Mouse (Mus musculus): ENCODE data around the gene Hdc. TPM values are rescaled to one million over a fixed set of nuclear protein-coding genes. Genes with fewer than 3 reads are reported as not detected.

Gene Hdc
- polyA plus RNA-seq, 1 experiment from 2014 or later = 1.2 TPM

DNA sequence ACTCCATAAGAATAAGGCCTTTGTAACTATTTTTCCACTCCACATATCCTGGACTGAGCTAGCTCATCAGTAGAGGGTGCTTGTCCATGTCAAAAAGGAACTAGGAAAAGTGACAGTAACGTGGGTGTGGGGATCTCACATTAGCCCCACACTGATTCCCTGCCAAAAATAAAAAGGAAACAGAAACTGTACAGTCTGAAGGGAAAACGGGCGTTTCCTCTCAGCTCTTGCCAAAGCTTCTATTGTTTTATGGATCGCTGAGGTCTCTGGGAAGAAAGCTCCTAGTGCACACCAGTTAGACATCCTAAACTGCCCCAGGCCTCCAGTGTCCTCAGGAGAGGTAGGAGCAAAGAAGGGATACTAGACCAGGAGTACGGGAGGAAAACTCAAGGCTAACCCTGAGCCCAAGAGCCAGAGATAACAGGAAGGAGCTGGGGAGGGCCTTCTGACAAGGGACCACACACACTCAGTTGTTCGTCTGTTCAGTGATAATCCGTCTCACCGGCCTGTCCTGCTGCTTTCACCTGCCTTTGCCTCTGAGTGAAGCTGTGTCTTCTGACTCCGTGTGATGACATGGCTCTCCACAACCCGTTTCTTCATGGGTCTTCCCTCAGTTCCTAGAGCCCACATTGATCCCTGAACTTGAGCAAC is 11.4 kb downstream of the Hdc start:
- Histone ChIP-seq H3K27ac (ENCODE audit: low read length) (no peak overlapping the region), H3K36me3 (ENCODE audit: control insufficient read depth, insufficient read depth, low read length) (no peaks in the 10 kb centered on the region), H3K27me3 (ENCODE audit: control insufficient read depth, insufficient read depth, low read length) (no peaks in the 10 kb centered on the region), H3K9me3 (ENCODE audit: control insufficient read depth, low read depth, low read length) (no peaks in the 10 kb centered on the region), H3K9ac (replicated peaks; ENCODE audit: low read depth, low read length) (no peak overlapping the region), H3K4me1 (ENCODE audit: control insufficient read depth, insufficient read depth, low read length) (no peaks in the 10 kb centered on the region; the same call in 1 of the 2 replicates), H3K4me2 (replicated peaks; ENCODE audit: low read depth, low read length) (no peak overlapping the region), H3K4me3 (ENCODE audit: low read depth, low read length) (no peak overlapping the region)
- WGBS = 61% methylated on average over 10 of the region's 10 CpGs
- ATAC-seq (ENCODE audit: insufficient number of reproducible peaks, insufficient read depth, low FRiP score, low read depth) = no peak

DNA sequence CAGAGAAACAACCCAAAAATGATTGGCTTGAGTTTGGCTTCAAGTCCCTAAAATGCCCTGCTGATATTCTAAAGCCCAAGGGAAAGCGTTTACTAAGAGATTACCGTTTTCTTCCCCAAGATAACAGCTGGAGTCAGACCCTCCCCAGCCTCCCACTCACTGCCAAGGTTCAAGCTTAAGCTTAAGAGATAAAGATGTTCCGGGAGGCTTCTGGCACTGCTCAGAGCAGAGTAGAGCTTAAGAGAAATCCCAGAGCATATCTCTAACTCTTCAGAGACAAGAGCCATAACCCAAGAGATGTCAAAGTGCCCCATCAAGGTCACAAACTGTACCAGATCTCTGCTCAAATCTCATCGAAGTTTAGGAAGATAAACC is 12.4 kb downstream of the Hdc start:
- Histone ChIP-seq H3K4me3 (ENCODE audit: low read depth, low read length) (no peak overlapping the region), H3K9me3 (ENCODE audit: control insufficient read depth, low read depth, low read length) (no peaks in the 10 kb centered on the region), H3K27me3 (ENCODE audit: control insufficient read depth, insufficient read depth, low read length) (no peaks in the 10 kb centered on the region), H3K4me2 (replicated peaks; ENCODE audit: low read depth, low read length) (no peak overlapping the region), H3K9ac (replicated peaks; ENCODE audit: low read depth, low read length) (no peak overlapping the region), H3K36me3 (ENCODE audit: control insufficient read depth, insufficient read depth, low read length) (no peaks in the 10 kb centered on the region), H3K4me1 (ENCODE audit: control insufficient read depth, insufficient read depth, low read length) (no peaks in the 10 kb centered on the region; the same call in 1 of the 2 replicates), H3K27ac (ENCODE audit: low read length) (no peak overlapping the region)
- 60% methylated on average over 4 of the region's 4 CpGs for WGBS
- no peak for ATAC-seq (ENCODE audit: insufficient number of reproducible peaks, insufficient read depth, low FRiP score, low read depth)

DNA sequence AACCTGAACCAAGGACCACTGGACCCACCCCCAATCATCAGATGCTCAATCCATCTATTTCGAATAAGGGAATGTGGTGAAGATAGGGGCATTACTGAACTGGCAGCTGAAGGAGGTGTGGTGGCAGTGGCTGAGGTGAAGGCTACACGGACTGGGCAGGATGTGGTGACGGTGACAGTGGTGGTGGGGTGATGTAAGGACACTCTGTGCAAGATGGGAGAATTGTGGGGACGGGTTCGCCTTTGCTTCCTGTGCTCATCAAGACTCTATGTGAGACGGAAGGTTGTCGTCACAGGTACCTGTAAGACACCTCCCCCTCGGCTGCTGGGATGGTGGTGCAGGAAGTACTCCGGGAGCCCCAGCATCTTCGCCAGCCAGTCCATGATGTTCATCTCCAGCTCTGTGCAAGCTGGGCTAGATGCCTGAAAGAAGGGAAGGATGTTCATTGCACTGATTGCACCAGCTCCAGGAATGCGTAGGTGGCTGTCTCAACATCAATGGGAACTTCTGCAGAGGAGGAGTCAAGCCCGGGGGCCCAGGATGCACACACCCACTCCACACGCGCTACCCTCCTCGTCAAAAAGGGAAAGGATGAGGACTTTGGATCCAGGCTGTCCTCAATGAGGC is 12.9 kb downstream of the Hdc start:
- H3K9ac ChIP-seq (replicated peaks; ENCODE audit: low read depth, low read length) = no peak overlapping the region
- no peak for ATAC-seq (ENCODE audit: insufficient number of reproducible peaks, insufficient read depth, low FRiP score, low read depth)
- H3K36me3 ChIP-seq (ENCODE audit: control insufficient read depth, insufficient read depth, low read length) = no peaks in the 10 kb centered on the region
- H3K9me3 ChIP-seq (ENCODE audit: control insufficient read depth, low read depth, low read length) = no peaks in the 10 kb centered on the region
- H3K27ac ChIP-seq (ENCODE audit: low read length) = no peak overlapping the region
- no peaks in the 10 kb centered on the region; the same call in 1 of the 2 replicates for H3K4me1 ChIP-seq (ENCODE audit: control insufficient read depth, insufficient read depth, low read length)
- no peak overlapping the region for H3K4me3 ChIP-seq (ENCODE audit: low read depth, low read length)
- 80% methylated on average over 15 of the region's 15 CpGs for WGBS
- no peak overlapping the region for H3K4me2 ChIP-seq (replicated peaks; ENCODE audit: low read depth, low read length)
- no peaks in the 10 kb centered on the region for H3K27me3 ChIP-seq (ENCODE audit: control insufficient read depth, insufficient read depth, low read length)

DNA sequence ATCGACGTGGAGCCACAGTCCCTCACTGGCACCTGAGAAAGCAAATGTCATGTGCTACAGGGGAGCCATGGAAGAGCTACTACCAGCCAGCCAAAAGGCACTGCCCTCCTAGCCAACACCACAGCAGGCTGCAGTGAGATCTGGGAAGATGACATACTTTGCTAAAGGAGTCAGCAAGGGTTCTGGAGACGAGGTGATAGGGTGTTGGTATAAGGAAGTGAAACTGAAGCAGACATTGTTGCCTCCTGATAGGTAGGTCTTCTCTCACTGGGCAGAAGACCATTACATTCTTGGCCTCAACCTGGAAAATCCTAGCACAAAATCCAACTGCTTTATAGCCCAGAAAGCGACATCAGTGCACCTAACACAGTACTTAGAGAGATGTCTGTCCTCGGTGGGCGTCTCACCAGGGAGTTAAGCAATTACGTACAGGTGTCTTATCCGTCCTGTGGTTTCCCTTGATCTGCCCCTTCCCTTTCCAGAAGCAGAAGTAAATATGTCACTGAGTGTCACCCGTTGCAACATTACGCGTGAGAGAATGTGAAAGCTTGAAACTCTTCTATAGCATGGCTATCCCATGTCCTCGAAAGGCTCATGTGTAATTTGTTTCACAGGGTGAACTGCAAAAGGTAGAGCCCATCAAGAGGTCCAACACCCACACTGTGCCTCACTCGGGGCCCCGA is 17.0 kb downstream of the Hdc start:
- 85% methylated on average over 14 of the region's 14 CpGs for WGBS
- H3K4me1 ChIP-seq (ENCODE audit: control insufficient read depth, insufficient read depth, low read length) = no peaks in the 10 kb centered on the region
- no peak overlapping the region for H3K9ac ChIP-seq (replicated peaks; ENCODE audit: low read depth, low read length)
- no peak overlapping the region for H3K4me3 ChIP-seq (ENCODE audit: low read depth, low read length)
- H3K9me3 ChIP-seq (ENCODE audit: control insufficient read depth, low read depth, low read length) = no peaks in the 10 kb centered on the region
- H3K27me3 ChIP-seq (ENCODE audit: control insufficient read depth, insufficient read depth, low read length) = no peaks in the 10 kb centered on the region
- H3K36me3 ChIP-seq (ENCODE audit: control insufficient read depth, insufficient read depth, low read length) = no peaks in the 10 kb centered on the region
- H3K27ac ChIP-seq (ENCODE audit: low read length) = no peak overlapping the region
- no peak overlapping the region for H3K4me2 ChIP-seq (replicated peaks; ENCODE audit: low read depth, low read length)
- ATAC-seq (ENCODE audit: insufficient number of reproducible peaks, insufficient read depth, low FRiP score, low read depth) = no peak

DNA sequence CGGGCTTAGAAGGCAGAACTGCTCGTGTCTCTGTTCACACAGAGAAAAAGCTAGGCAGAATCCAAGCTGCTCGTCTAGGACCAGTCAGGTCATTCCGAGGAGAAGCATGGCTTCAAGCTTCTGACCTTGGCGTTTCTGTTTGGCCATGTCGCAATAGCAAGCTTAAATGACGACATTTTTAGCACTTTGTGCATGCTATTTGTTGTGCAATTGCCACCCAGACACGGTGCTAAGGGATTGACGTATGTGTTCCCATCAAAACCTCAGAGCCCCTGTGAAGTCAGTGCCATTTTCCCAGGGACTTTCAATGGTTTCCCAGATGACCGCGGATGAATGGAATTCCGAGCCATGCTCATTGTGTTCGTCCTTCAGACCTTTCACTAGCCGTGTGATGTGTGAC is 18.6 kb downstream of the Hdc start:
- H3K4me3 ChIP-seq (ENCODE audit: low read depth, low read length) = no peak overlapping the region
- H3K9me3 ChIP-seq (ENCODE audit: control insufficient read depth, low read depth, low read length) = no peaks in the 10 kb centered on the region
- no peak for ATAC-seq (ENCODE audit: insufficient number of reproducible peaks, insufficient read depth, low FRiP score, low read depth)
- H3K36me3 ChIP-seq (ENCODE audit: control insufficient read depth, insufficient read depth, low read length) = no peaks in the 10 kb centered on the region
- no peak overlapping the region for H3K27ac ChIP-seq (ENCODE audit: low read length)
- no peaks in the 10 kb centered on the region for H3K27me3 ChIP-seq (ENCODE audit: control insufficient read depth, insufficient read depth, low read length)
- H3K4me1 ChIP-seq (ENCODE audit: control insufficient read depth, insufficient read depth, low read length) = no peaks in the 10 kb centered on the region
- WGBS = 84% methylated on average over 14 of the region's 14 CpGs
- H3K4me2 ChIP-seq (replicated peaks; ENCODE audit: low read depth, low read length) = no peak overlapping the region
- H3K9ac ChIP-seq (replicated peaks; ENCODE audit: low read depth, low read length) = no peak overlapping the region

DNA sequence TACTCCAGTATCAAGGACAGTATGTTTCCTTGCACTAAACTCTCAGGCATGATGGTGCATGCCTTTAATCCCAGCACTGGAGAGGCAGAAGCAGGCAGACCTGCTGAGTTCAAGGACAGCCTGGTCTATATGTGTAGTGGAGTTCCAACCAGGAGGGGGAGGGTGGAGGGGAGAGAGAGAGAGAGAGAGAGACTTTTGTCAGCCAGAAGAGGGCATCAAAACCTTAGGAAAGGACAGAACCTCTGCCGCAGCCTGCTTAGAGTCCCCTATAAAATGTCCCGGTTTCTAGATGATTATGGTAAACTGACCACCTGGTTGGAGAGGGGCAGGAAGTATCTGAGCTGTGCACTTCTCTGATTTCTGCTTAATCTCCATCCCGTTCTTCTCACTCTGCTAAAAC is 20.1 kb downstream of the Hdc start:
- H3K9me3 ChIP-seq (ENCODE audit: control insufficient read depth, low read depth, low read length) = no peaks in the 10 kb centered on the region
- no peaks in the 10 kb centered on the region for H3K27me3 ChIP-seq (ENCODE audit: control insufficient read depth, insufficient read depth, low read length)
- H3K36me3 ChIP-seq (ENCODE audit: control insufficient read depth, insufficient read depth, low read length) = no peaks in the 10 kb centered on the region
- no peaks in the 10 kb centered on the region for H3K4me1 ChIP-seq (ENCODE audit: control insufficient read depth, insufficient read depth, low read length)
- H3K27ac ChIP-seq (ENCODE audit: low read length) = no peak overlapping the region
- 5% methylated on average over 3 of the region's 3 CpGs for WGBS
- H3K4me3 ChIP-seq (ENCODE audit: low read depth, low read length) = no peak overlapping the region
- H3K9ac ChIP-seq (replicated peaks; ENCODE audit: low read depth, low read length) = no peak overlapping the region
- 0 out of 2 replicates have a peak, but pooled peaks have one; percentile 18 for ATAC-seq (ENCODE audit: insufficient number of reproducible peaks, insufficient read depth, low FRiP score, low read depth)
- H3K4me2 ChIP-seq (replicated peaks; ENCODE audit: low read depth, low read length) = no peak overlapping the region

DNA sequence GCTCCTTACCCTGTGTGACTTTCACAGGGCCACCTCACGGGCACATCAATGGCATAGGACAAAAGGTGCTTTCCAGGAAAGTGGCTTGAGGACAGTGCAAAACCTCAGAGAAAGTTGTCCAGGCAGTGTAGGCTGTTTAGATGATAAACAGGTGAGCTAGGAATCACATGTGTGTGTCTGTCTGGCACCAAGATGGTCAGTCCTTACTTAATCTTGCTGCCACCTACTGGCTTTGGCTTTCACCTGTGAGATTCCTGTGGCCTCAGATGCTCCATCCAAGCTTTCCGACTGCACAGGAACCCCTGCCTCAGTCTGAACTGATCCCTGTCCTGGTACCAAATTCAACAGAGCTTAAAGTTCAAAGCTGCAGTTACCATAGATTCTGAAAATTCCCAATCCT is 20.7 kb downstream of the Hdc start:
- no peaks in the 10 kb centered on the region for H3K27me3 ChIP-seq (ENCODE audit: control insufficient read depth, insufficient read depth, low read length)
- H3K4me2 ChIP-seq (replicated peaks; ENCODE audit: low read depth, low read length) = no peak overlapping the region
- no peaks in the 10 kb centered on the region for H3K9me3 ChIP-seq (ENCODE audit: control insufficient read depth, low read depth, low read length)
- ATAC-seq (ENCODE audit: insufficient number of reproducible peaks, insufficient read depth, low FRiP score, low read depth) = no peak
- no peak overlapping the region for H3K9ac ChIP-seq (replicated peaks; ENCODE audit: low read depth, low read length)
- no peak overlapping the region for H3K4me3 ChIP-seq (ENCODE audit: low read depth, low read length)
- H3K27ac ChIP-seq (ENCODE audit: low read length) = no peak overlapping the region
- WGBS = 54% methylated on average over 2 of the region's 2 CpGs
- no peaks in the 10 kb centered on the region for H3K36me3 ChIP-seq (ENCODE audit: control insufficient read depth, insufficient read depth, low read length)
- H3K4me1 ChIP-seq (ENCODE audit: control insufficient read depth, insufficient read depth, low read length) = no peaks in the 10 kb centered on the region

DNA sequence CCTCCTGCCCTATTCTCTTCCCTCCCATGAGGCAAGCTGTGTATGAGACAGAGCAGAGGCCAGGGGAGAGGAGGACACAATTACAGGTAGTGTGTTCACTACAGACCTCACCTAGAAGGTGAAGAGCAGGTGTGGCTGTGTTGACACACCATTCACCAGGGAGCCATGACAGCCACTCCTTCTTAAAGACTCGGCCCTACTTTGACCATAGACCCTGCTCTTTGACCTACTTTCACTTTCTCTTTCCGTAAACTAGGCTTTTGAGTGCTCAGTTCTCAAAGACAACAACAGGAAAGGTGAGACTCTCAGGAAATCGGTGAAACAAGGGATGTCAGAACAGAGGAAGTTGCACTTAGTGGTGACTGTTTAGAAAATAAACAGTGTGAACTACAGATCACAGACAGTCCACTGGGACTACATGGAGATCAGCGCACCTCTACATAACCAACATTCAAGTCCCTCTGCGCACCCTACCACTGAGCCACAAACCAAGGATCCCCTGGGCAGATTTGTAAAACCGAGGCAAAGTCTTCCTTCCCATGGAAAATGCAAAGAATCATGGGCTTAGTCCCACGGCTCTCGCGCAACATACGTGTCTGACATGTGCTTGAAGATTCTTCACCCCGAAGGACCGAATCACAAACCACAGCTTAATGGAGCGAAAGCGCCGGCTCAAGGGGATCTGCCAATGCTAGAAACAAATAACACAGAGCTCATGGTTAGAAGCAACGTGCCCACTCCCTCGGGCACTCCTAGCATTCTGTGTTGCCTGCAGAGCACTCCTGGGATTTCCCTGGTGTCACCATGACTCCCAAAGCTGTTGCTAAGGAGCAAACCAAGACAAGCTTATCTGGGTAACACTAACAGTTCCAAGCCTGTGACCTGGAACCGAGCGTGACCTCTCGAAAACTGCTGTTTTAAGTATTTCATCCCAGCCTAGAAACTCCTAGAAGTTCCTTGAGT is 21.5 kb downstream of the Hdc start:
- Histone ChIP-seq H3K27ac (ENCODE audit: low read length) (no peak overlapping the region), H3K27me3 (ENCODE audit: control insufficient read depth, insufficient read depth, low read length) (no peaks in the 10 kb centered on the region), H3K4me1 (ENCODE audit: control insufficient read depth, insufficient read depth, low read length) (no peaks in the 10 kb centered on the region), H3K36me3 (ENCODE audit: control insufficient read depth, insufficient read depth, low read length) (no peaks in the 10 kb centered on the region), H3K9ac (replicated peaks; ENCODE audit: low read depth, low read length) (no peak overlapping the region), H3K4me2 (replicated peaks; ENCODE audit: low read depth, low read length) (no peak overlapping the region), H3K9me3 (ENCODE audit: control insufficient read depth, low read depth, low read length) (no peaks in the 10 kb centered on the region), H3K4me3 (ENCODE audit: low read depth, low read length) (no peak overlapping the region)
- no peak for ATAC-seq (ENCODE audit: insufficient number of reproducible peaks, insufficient read depth, low FRiP score, low read depth)
- 82% methylated on average over 20 of the region's 20 CpGs for WGBS

Measured in stomach, embryonic 14.5 days (tissue).